In the genomic region with DNA sequence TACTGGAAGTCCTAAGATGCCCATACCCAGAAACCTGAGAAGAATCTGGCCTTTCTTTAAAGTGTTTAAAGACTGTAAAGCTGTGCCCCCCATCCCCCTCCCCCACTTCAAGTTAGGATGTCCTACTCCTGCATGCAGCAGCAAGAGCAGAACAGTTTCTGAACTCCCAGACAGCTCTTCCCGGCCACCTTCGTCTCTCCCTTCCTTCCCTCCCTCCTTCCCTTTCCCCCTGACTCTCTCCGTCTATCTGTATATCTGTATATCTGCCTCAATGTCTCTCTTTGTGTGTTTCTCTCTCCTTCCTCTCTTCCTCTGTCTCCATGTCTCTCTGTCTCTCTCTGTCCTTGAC, we compare ENCODE assay signal across 9 mouse cellular contexts. TPM values are rescaled to one million over a fixed set of nuclear protein-coding genes. Genes with fewer than 3 reads are reported as not detected.
DNase-seq lines count a peak whose midpoint lies in the region; ATAC-seq and TF ChIP-seq lines count a peak whose summit lies in the region.
"Had no signal": no experiment of that assay in that cellular context is flagged by ENCODE, and none has a peak within 500 bp of the region (broad histone marks: within the 10 kb centered on the region; RNA-seq: fewer than 3 reads in every experiment).

No protein-coding gene starts in this region.

- H3K36me3 ChIP-seq in hindbrain, embryonic 12.5 days, result no peaks in the 10 kb centered on the region
- no peaks in the 10 kb centered on the region for H3K36me3 ChIP-seq in hindbrain, embryonic 10.5 days
- no peaks in the 10 kb centered on the region for H3K36me3 ChIP-seq in lung, postnatal 0 days (ENCODE audit: insufficient read depth, low read length)
- no peaks in the 10 kb centered on the region for H3K36me3 ChIP-seq in hindbrain, embryonic 15.5 days
- no peaks in the 10 kb centered on the region for H3K36me3 ChIP-seq in neural tube, embryonic 15.5 days

- no peak for TF ChIP-seq CTCF in lung, postnatal 0 days (IDR thresholded peaks at IDR 0.05)
- TF ChIP-seq CTCF in lung, adult 2 months (IDR thresholded peaks at IDR 0.05; ENCODE audit: insufficient read depth, low read length), result no peak

- TF ChIP-seq POLR2A in lung, adult 2 months (IDR thresholded peaks at IDR 0.05; ENCODE audit: borderline replicate concordance, extremely low read depth, low read depth, low read length), result no peak

- no peak for TF ChIP-seq EP300 in lung, postnatal 0 days (IDR thresholded peaks at IDR 0.05)

- H3K9me3 ChIP-seq in hindbrain, embryonic 12.5 days (replicated peaks), result no peaks in the 10 kb centered on the region
- H3K9me3 ChIP-seq in hindbrain, embryonic 10.5 days, result no peaks in the 10 kb centered on the region
- no peaks in the 10 kb centered on the region for H3K9me3 ChIP-seq in lung, postnatal 0 days (ENCODE audit: low read length)
- H3K9me3 ChIP-seq in hindbrain, embryonic 15.5 days, result no peaks in the 10 kb centered on the region
- no peaks in the 10 kb centered on the region for H3K9me3 ChIP-seq in neural tube, embryonic 15.5 days (replicated peaks)

- DNase-seq in hindbrain, embryonic 10.5 days (ENCODE audit: low spot score), result no peak
- DNase-seq in lung, postnatal 0 days (ENCODE audit: low spot score), result no peak
- DNase-seq in lung, adult 2 months, result no peak
- DNase-seq in layer of hippocampus, adult 18-20 months (ENCODE audit: low spot score in 2 of 2), result no peak
- no peak for DNase-seq in adrenal gland, postnatal 14 days
- DNase-seq: thymus, postnatal 25 days had no signal

- no peak overlapping the region for H3K27ac ChIP-seq in hindbrain, embryonic 12.5 days
- H3K27ac ChIP-seq in hindbrain, embryonic 10.5 days, result no peak overlapping the region
- no peak overlapping the region for H3K27ac ChIP-seq in lung, postnatal 0 days (ENCODE audit: low read length)
- H3K27ac ChIP-seq in hindbrain, embryonic 15.5 days (replicated peaks), result no peak overlapping the region
- H3K27ac ChIP-seq in neural tube, embryonic 15.5 days (replicated peaks), result peak overlapping the region; percentile 39; the same call in 1 of the 2 replicates

- peak; percentile 32; the same call in 1 of the 2 replicates for ATAC-seq in hindbrain, embryonic 12.5 days (ENCODE audit: low FRiP score)
- 0 out of 2 replicates have a peak, but pooled peaks have one; percentile 4 for ATAC-seq in lung, postnatal 0 days
- 0 out of 2 replicates have a peak, but pooled peaks have one; percentile 6 for ATAC-seq in hindbrain, embryonic 15.5 days (ENCODE audit: low FRiP score, low read depth)
- ATAC-seq in neural tube, embryonic 15.5 days (ENCODE audit: low FRiP score), result peak; percentile 17; the same call in 1 of the 2 replicates

- H3K4me3 ChIP-seq in hindbrain, embryonic 12.5 days, result no peak overlapping the region
- H3K4me3 ChIP-seq in hindbrain, embryonic 10.5 days, result no peak overlapping the region
- no peak overlapping the region for H3K4me3 ChIP-seq in lung, postnatal 0 days (ENCODE audit: low read depth, low read length)
- H3K4me3 ChIP-seq in lung, adult 2 months (replicated peaks; ENCODE audit: extremely low read depth, low read depth, low read length), result no peak overlapping the region
- no peak overlapping the region for H3K4me3 ChIP-seq in hindbrain, embryonic 15.5 days
- H3K4me3 ChIP-seq in neural tube, embryonic 15.5 days (replicated peaks), result no peak overlapping the region

- H3K27me3 ChIP-seq in hindbrain, embryonic 12.5 days, result no peaks in the 10 kb centered on the region
- H3K27me3 ChIP-seq in hindbrain, embryonic 10.5 days (ENCODE audit: insufficient read depth, poor library complexity, severe bottlenecking), result no peaks in the 10 kb centered on the region
- no peaks in the 10 kb centered on the region for H3K27me3 ChIP-seq in lung, postnatal 0 days (replicated peaks; ENCODE audit: insufficient read depth, low read length)
- H3K27me3 ChIP-seq in hindbrain, embryonic 15.5 days, result no peaks in the 10 kb centered on the region
- no peaks in the 10 kb centered on the region for H3K27me3 ChIP-seq in neural tube, embryonic 15.5 days (replicated peaks)

- no peak overlapping the region; the same call in 1 of the 2 replicates for H3K9ac ChIP-seq in hindbrain, embryonic 12.5 days
- no peak overlapping the region for H3K9ac ChIP-seq in lung, postnatal 0 days (replicated peaks; ENCODE audit: low read depth)
- no peak overlapping the region for H3K9ac ChIP-seq in hindbrain, embryonic 15.5 days
- H3K9ac ChIP-seq in neural tube, embryonic 15.5 days (replicated peaks), result no peak overlapping the region

- H3K4me1 ChIP-seq in hindbrain, embryonic 12.5 days, result peaks cover 9% of the 10 kb centered on the region
- peaks cover 13% of the 10 kb centered on the region for H3K4me1 ChIP-seq in hindbrain, embryonic 10.5 days (replicated peaks)
- H3K4me1 ChIP-seq in lung, postnatal 0 days (ENCODE audit: insufficient read depth, low read depth, low read length), result no peaks in the 10 kb centered on the region
- no peaks in the 10 kb centered on the region; the same call in 1 of the 2 replicates for H3K4me1 ChIP-seq in lung, adult 2 months (ENCODE audit: control insufficient read depth, insufficient read depth, low read length)
- H3K4me1 ChIP-seq in hindbrain, embryonic 15.5 days (replicated peaks), result peaks cover 9% of the 10 kb centered on the region; the same call in 1 of the 2 replicates
- H3K4me1 ChIP-seq in neural tube, embryonic 15.5 days, result peaks cover 4% of the 10 kb centered on the region; the same call in 1 of the 2 replicates

- 11% methylated on average over 3 of the region's 3 CpGs for WGBS in hindbrain, embryonic 12.5 days
- 13% methylated on average over 3 of the region's 3 CpGs for WGBS in hindbrain, embryonic 10.5 days
- WGBS in lung, postnatal 0 days, result 10% methylated on average over 3 of the region's 3 CpGs
- WGBS in lung, adult 2 months, result 21% methylated on average over 3 of the region's 3 CpGs
- WGBS in hindbrain, embryonic 15.5 days, result 14% methylated on average over 3 of the region's 3 CpGs
- 17% methylated on average over 3 of the region's 3 CpGs for WGBS in neural tube, embryonic 15.5 days

- H3K4me2 ChIP-seq in hindbrain, embryonic 12.5 days (replicated peaks), result no peak overlapping the region; the same call in 1 of the 2 replicates
- H3K4me2 ChIP-seq in lung, postnatal 0 days (replicated peaks; ENCODE audit: low read depth, low read length), result no peak overlapping the region
- H3K4me2 ChIP-seq in hindbrain, embryonic 15.5 days, result peak overlapping the region; percentile 19; the same call in 1 of the 2 replicates
- H3K4me2 ChIP-seq in neural tube, embryonic 15.5 days, result no peak overlapping the region

RNA-seq across cellular contexts. Expression of a gene that starts 8.8 kb away (rescaled TPM):
- polyA plus RNA-seq in hindbrain, embryonic 12.5 days (2016; fragmentation: Nextera tagmentation; extraction: Ambion mirVana), result 9.8 and 10.1 TPM in 2 replicates
- 5.0 and 5.8 TPM in 2 replicates for polyA plus RNA-seq in hindbrain, embryonic 10.5 days (2016; fragmentation: Nextera tagmentation; extraction: Ambion mirVana)
- 3.5 and 4.2 TPM in 2 replicates for polyA plus RNA-seq in lung, postnatal 0 days (2015; fragmentation: Nextera tagmentation; extraction: Ambion mirVana)
- 5.7 and 10.2 TPM in 2 replicates for polyA plus RNA-seq in lung, adult 2 months (2012; rRNA removed)
- polyA plus RNA-seq in hindbrain, embryonic 15.5 days (2015; fragmentation: Nextera tagmentation; extraction: Ambion mirVana), result 7.1 and 7.8 TPM in 2 replicates
- 5.6 and 7.3 TPM in 2 replicates for polyA plus RNA-seq in neural tube, embryonic 15.5 days (2015; fragmentation: Nextera tagmentation; extraction: Ambion mirVana)
- 10 to 100 TPM; 23.9 to 24.1 TPM for total RNA-seq in layer of hippocampus, adult 18-20 months (2021)
- 9.7 and 11.0 TPM in 2 replicates for total RNA-seq in adrenal gland, postnatal 14 days (2021)

RNA-seq across cellular contexts. Expression of a gene that starts 14.7 kb away (rescaled TPM):
- polyA plus RNA-seq in hindbrain, embryonic 12.5 days (2016; fragmentation: Nextera tagmentation; extraction: Ambion mirVana), result 158 and 174 TPM in 2 replicates
- 173 and 217 TPM in 2 replicates for polyA plus RNA-seq in hindbrain, embryonic 10.5 days (2016; fragmentation: Nextera tagmentation; extraction: Ambion mirVana)
- polyA plus RNA-seq in lung, postnatal 0 days (2015; fragmentation: Nextera tagmentation; extraction: Ambion mirVana), result 36.6 and 44.6 TPM in 2 replicates
- 5.8 and 9.1 TPM in 2 replicates for polyA plus RNA-seq in lung, adult 2 months (2012; rRNA removed)
- polyA plus RNA-seq in hindbrain, embryonic 15.5 days (2015; fragmentation: Nextera tagmentation; extraction: Ambion mirVana), result 145 and 146 TPM in 2 replicates
- 158 and 164 TPM in 2 replicates for polyA plus RNA-seq in neural tube, embryonic 15.5 days (2015; fragmentation: Nextera tagmentation; extraction: Ambion mirVana)
- total RNA-seq in layer of hippocampus, adult 18-20 months (2021), result 10 to 100 TPM; 84.8 TPM
- 52.7 and 53.5 TPM in 2 replicates for total RNA-seq in adrenal gland, postnatal 14 days (2021)

RNA-seq across cellular contexts. Expression of a gene that starts 52.4 kb away (rescaled TPM):
- polyA plus RNA-seq in hindbrain, embryonic 12.5 days (2016; fragmentation: Nextera tagmentation; extraction: Ambion mirVana), result 20.7 and 21.4 TPM in 2 replicates
- polyA plus RNA-seq in hindbrain, embryonic 10.5 days (2016; fragmentation: Nextera tagmentation; extraction: Ambion mirVana), result 23.1 and 28.5 TPM in 2 replicates
- 4.3 and 5.3 TPM in 2 replicates for polyA plus RNA-seq in lung, postnatal 0 days (2015; fragmentation: Nextera tagmentation; extraction: Ambion mirVana)
- polyA plus RNA-seq in lung, adult 2 months (2012; rRNA removed), result 0.92 and 1.2 TPM in 2 replicates
- polyA plus RNA-seq in hindbrain, embryonic 15.5 days (2015; fragmentation: Nextera tagmentation; extraction: Ambion mirVana), result 7.0 and 7.2 TPM in 2 replicates
- polyA plus RNA-seq in neural tube, embryonic 15.5 days (2015; fragmentation: Nextera tagmentation; extraction: Ambion mirVana), result 5.6 and 11.8 TPM in 2 replicates
- 1 to 10 TPM; 1.0 to 1.3 TPM for total RNA-seq in layer of hippocampus, adult 18-20 months (2021)
- total RNA-seq in adrenal gland, postnatal 14 days (2021), result 4.7 and 6.5 TPM in 2 replicates

RNA-seq across cellular contexts. Expression of a gene that starts 52.9 kb away (rescaled TPM):
- 52.2 and 54.3 TPM in 2 replicates for polyA plus RNA-seq in hindbrain, embryonic 12.5 days (2016; fragmentation: Nextera tagmentation; extraction: Ambion mirVana)
- polyA plus RNA-seq in hindbrain, embryonic 10.5 days (2016; fragmentation: Nextera tagmentation; extraction: Ambion mirVana), result 43.1 and 45.2 TPM in 2 replicates
- polyA plus RNA-seq in lung, postnatal 0 days (2015; fragmentation: Nextera tagmentation; extraction: Ambion mirVana), result 53.3 and 53.5 TPM in 2 replicates
- 54.0 and 57.1 TPM in 2 replicates for polyA plus RNA-seq in lung, adult 2 months (2012; rRNA removed)
- polyA plus RNA-seq in hindbrain, embryonic 15.5 days (2015; fragmentation: Nextera tagmentation; extraction: Ambion mirVana), result 44.5 and 44.9 TPM in 2 replicates
- 42.1 and 50.0 TPM in 2 replicates for polyA plus RNA-seq in neural tube, embryonic 15.5 days (2015; fragmentation: Nextera tagmentation; extraction: Ambion mirVana)
- total RNA-seq in layer of hippocampus, adult 18-20 months (2021), result 10 to 100 TPM; 25.9 to 28.6 TPM
- 444 and 454 TPM in 2 replicates for total RNA-seq in adrenal gland, postnatal 14 days (2021)
